Mouse (Mus musculus): Measurements from ENCODE around the gene AW209491. TPM values are rescaled to one million over a fixed set of nuclear protein-coding genes. Genes with fewer than 3 reads are reported as not detected.
A peak's percentile ranks its signal among the peaks of the same experiment; 100 is the strongest.

Gene AW209491
- polyA plus RNA-seq, 1 experiment from 2014 or later = 15.6 TPM

DNA sequence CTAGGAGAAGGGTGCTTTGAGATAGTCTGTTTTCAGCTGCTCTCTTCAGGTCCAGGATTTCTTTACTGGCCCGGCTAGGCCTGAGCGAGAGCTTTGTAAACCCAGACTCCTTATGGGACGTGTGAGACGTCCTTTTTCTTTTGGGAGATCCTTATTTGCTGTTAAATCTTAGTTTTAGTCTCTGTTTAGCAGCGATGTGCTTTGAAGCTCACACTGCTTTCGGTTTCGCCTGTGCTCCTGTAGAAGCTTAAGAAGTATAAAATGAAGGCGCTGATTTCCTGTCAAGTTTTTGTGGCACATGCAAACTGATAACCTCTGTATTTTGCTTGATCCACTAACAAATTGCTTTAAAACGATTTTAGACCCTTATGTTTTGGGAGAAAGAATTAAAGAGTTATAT is 16.4 kb upstream of the AW209491 start:
- Histone ChIP-seq H3K27me3 (replicated peaks; ENCODE audit: insufficient read depth, low read length) (no peaks in the 10 kb centered on the region), H3K27ac (ENCODE audit: low read length) (peak overlapping the region; percentile 80), H3K4me1 (ENCODE audit: insufficient read depth, low read depth, low read length) (no peaks in the 10 kb centered on the region; the same call in 1 of the 2 replicates), H3K36me3 (ENCODE audit: insufficient read depth, low read length) (peaks cover 3% of the 10 kb centered on the region; the same call in 1 of the 2 replicates), H3K4me3 (ENCODE audit: low read depth, low read length) (peak overlapping the region; percentile 76), H3K9ac (replicated peaks; ENCODE audit: low read depth) (peak overlapping the region; percentile 90), H3K4me2 (replicated peaks; ENCODE audit: low read depth, low read length) (peak overlapping the region; percentile 60), H3K9me3 (ENCODE audit: low read length) (no peaks in the 10 kb centered on the region)
- no peak for TF ChIP-seq CTCF (IDR thresholded peaks at IDR 0.05)
- no peak for TF ChIP-seq EP300 (IDR thresholded peaks at IDR 0.05)
- ATAC-seq = no peak
- DNase-seq (ENCODE audit: low spot score) = peak; percentile 26
- under 1% methylated on average over 9 of the region's 9 CpGs for WGBS

DNA sequence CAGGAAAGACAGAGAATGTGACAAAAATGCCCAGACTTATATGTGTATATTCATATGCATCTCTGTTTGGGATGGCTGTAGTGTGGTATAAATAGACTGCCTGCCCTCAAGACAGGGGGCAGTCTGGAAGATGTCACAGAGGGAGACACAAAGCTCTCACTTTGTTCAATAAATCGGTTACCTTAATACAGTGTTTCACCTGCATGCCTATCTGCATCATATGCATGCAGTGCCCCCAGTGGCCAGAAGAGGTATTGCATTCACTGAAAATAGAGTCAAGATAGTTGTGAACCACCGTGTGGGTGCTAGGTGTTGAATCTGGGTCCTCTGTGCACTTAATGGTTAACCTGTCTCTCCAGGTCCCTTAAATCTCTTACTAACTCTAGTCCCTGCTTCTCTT is 11.2 kb upstream of the AW209491 start:
- Histone ChIP-seq H3K4me2 (replicated peaks; ENCODE audit: low read depth, low read length) (no peak overlapping the region), H3K9ac (replicated peaks; ENCODE audit: low read depth) (no peak overlapping the region), H3K9me3 (ENCODE audit: low read length) (no peaks in the 10 kb centered on the region), H3K36me3 (ENCODE audit: insufficient read depth, low read length) (peaks cover 7% of the 10 kb centered on the region; the same call in 1 of the 2 replicates), H3K27me3 (replicated peaks; ENCODE audit: insufficient read depth, low read length) (no peaks in the 10 kb centered on the region), H3K4me1 (ENCODE audit: insufficient read depth, low read depth, low read length) (no peaks in the 10 kb centered on the region), H3K27ac (ENCODE audit: low read length) (no peak overlapping the region), H3K4me3 (ENCODE audit: low read depth, low read length) (no peak overlapping the region)
- ATAC-seq = no peak
- peak; percentile 55 for DNase-seq (ENCODE audit: low spot score)
- TF ChIP-seq CTCF (IDR thresholded peaks at IDR 0.05) = peak; percentile 95
- no peak for TF ChIP-seq EP300 (IDR thresholded peaks at IDR 0.05)
- WGBS = 30% methylated on average over 2 of the region's 2 CpGs

DNA sequence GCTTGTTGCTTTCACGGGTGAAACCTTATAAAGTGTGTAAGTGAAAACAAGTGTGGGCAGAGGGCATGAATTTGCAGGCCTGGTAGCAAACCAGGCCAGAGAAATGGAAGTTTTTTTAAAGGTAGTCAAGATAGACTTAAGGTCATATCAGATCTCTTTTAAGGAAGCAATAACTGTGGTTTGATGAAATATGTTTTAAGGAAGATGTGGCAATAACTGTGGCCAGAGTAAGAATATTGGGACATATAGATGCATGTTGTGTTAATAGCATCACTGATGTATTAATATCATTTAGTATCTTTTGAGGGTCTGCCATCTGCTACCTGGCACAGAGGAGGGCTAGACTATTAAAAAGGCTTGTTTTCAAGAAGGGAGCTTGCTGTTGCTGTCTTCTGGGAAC is 10.0 kb downstream of the AW209491 start:
- Histone ChIP-seq H3K36me3 (ENCODE audit: insufficient read depth, low read length) (0 out of 2 replicates have a peak, but pooled peaks cover 14% of the 10 kb centered on the region), H3K4me3 (ENCODE audit: low read depth, low read length) (no peak overlapping the region), H3K9me3 (ENCODE audit: low read length) (no peaks in the 10 kb centered on the region), H3K27ac (ENCODE audit: low read length) (no peak overlapping the region), H3K27me3 (replicated peaks; ENCODE audit: insufficient read depth, low read length) (no peaks in the 10 kb centered on the region), H3K4me2 (replicated peaks; ENCODE audit: low read depth, low read length) (no peak overlapping the region), H3K4me1 (ENCODE audit: insufficient read depth, low read depth, low read length) (no peaks in the 10 kb centered on the region), H3K9ac (replicated peaks; ENCODE audit: low read depth) (no peak overlapping the region)
- DNase-seq (ENCODE audit: low spot score) (peak; percentile 21), ATAC-seq (no peak)
- TF ChIP-seq EP300 (IDR thresholded peaks at IDR 0.05) (no peak), CTCF (IDR thresholded peaks at IDR 0.05) (no peak)
- 33% methylated on average over 1 of the region's 1 CpGs for WGBS

DNA sequence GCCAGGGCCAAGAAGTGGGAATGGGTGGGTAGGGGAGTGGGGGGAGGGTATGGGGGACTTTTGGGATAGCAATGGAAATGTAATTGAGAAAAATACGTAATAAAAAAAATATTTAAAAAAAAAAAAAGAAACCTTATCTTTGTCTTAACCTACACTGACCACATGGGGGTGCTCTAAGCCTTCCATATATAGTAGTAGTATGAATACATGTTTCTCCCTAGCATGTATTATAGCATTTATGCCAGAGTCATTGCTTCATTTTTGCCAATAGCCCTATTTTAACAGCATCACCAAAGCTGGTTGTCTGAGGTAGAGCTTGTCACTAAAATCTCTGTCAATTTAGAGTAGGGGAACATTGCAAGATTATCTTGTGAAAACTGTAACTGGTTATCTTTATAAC is 19.3 kb downstream of the AW209491 start:
- Histone ChIP-seq H3K9me3 (ENCODE audit: low read length) (no peaks in the 10 kb centered on the region), H3K4me1 (ENCODE audit: insufficient read depth, low read depth, low read length) (no peaks in the 10 kb centered on the region), H3K36me3 (ENCODE audit: insufficient read depth, low read length) (no peaks in the 10 kb centered on the region), H3K9ac (replicated peaks; ENCODE audit: low read depth) (no peak overlapping the region), H3K27me3 (replicated peaks; ENCODE audit: insufficient read depth, low read length) (no peaks in the 10 kb centered on the region), H3K4me3 (ENCODE audit: low read depth, low read length) (no peak overlapping the region), H3K4me2 (replicated peaks; ENCODE audit: low read depth, low read length) (no peak overlapping the region), H3K27ac (ENCODE audit: low read length) (no peak overlapping the region)
- ATAC-seq (no peak; the same call in 1 of the 2 replicates), DNase-seq (ENCODE audit: low spot score) (peak; percentile 68)
- 26% methylated on average over 1 of the region's 1 CpGs for WGBS
- TF ChIP-seq CTCF (IDR thresholded peaks at IDR 0.05) (peak; percentile 62), EP300 (IDR thresholded peaks at IDR 0.05) (no peak)

DNA sequence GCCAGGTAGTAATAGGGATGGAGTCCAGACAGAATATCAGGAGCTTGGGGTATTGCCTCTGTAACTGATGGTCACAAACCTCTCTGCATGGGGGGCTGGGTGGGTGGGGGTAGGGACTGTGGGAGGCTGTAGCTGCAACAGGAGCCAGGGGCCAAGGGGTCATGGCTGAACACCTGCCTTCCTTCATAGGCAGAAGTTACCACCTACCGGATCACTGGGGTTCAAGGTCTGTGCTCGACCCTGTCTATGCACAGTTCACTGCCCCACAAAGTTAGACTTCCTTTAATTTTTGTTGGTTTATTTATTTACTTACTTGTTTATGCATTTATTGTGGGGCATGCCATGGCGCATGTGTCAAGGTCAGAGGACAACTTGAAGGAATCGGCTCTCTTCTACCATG is 37.2 kb downstream of the AW209491 start:
- Histone ChIP-seq H3K36me3 (ENCODE audit: insufficient read depth, low read length) (no peaks in the 10 kb centered on the region), H3K27ac (ENCODE audit: low read length) (no peak overlapping the region), H3K4me2 (replicated peaks; ENCODE audit: low read depth, low read length) (no peak overlapping the region), H3K4me3 (ENCODE audit: low read depth, low read length) (no peak overlapping the region), H3K9me3 (ENCODE audit: low read length) (no peaks in the 10 kb centered on the region), H3K9ac (replicated peaks; ENCODE audit: low read depth) (no peak overlapping the region), H3K4me1 (ENCODE audit: insufficient read depth, low read depth, low read length) (no peaks in the 10 kb centered on the region), H3K27me3 (replicated peaks; ENCODE audit: insufficient read depth, low read length) (no peaks in the 10 kb centered on the region)
- DNase-seq (ENCODE audit: low spot score) (no peak), ATAC-seq (no peak)
- TF ChIP-seq CTCF (IDR thresholded peaks at IDR 0.05) = no peak
- no peak for TF ChIP-seq EP300 (IDR thresholded peaks at IDR 0.05)
- 72% methylated on average over 4 of the region's 4 CpGs for WGBS

DNA sequence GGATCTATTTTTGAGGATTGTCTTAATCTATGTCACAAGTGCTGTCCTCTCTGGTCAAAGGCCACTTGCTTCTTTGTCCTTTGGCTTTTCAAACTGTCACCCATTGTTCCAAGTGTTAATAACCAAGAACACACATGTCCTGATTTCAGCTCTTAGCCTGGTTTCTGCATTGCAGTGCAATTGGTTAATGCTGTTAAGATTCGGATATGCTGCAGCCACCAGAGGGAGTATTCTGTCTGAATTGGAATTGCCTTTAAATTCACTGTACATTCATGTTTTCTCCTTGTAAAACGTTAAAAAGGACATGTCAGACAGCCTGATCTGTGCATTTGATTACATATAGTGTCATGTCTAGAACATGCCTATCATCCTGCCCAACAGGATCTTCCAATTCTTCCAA is 40.4 kb downstream of the AW209491 start:
- 21% methylated on average over 2 of the region's 2 CpGs for WGBS
- DNase-seq (ENCODE audit: low spot score) = peak; percentile 54

More for the DNA sequence above, 40.4 kb downstream of the AW209491 start:
- H3K27me3 ChIP-seq (replicated peaks; ENCODE audit: insufficient read depth, low read length) = no peaks in the 10 kb centered on the region
- no peaks in the 10 kb centered on the region for H3K9me3 ChIP-seq (ENCODE audit: low read length)
- TF ChIP-seq CTCF (IDR thresholded peaks at IDR 0.05) (peak; percentile 72), EP300 (IDR thresholded peaks at IDR 0.05) (no peak)
- H3K27ac ChIP-seq (ENCODE audit: low read length) = no peak overlapping the region
- no peak for ATAC-seq
- H3K4me2 ChIP-seq (replicated peaks; ENCODE audit: low read depth, low read length) = no peak overlapping the region
- no peak overlapping the region for H3K9ac ChIP-seq (replicated peaks; ENCODE audit: low read depth)
- no peak overlapping the region for H3K4me3 ChIP-seq (ENCODE audit: low read depth, low read length)
- H3K36me3 ChIP-seq (ENCODE audit: insufficient read depth, low read length) = no peaks in the 10 kb centered on the region
- H3K4me1 ChIP-seq (ENCODE audit: insufficient read depth, low read depth, low read length) = no peaks in the 10 kb centered on the region

Other genes starting within 250 kb of the AW209491 start
- gene Hecw1, start 106.9 kb upstream of the AW209491 start, polyA plus RNA-seq (2015; fragmentation: Nextera tagmentation; extraction: Ambion mirVana) = 0.10 and 0.15 TPM in 2 replicates
- gene Mrpl32, start 17.0 kb upstream of the AW209491 start, polyA plus RNA-seq (2015; fragmentation: Nextera tagmentation; extraction: Ambion mirVana) = 95.9 and 98.9 TPM in 2 replicates
- 139 and 158 TPM in 2 replicates for gene Psma2, start 16.9 kb upstream of the AW209491 start, polyA plus RNA-seq (2015; fragmentation: Nextera tagmentation; extraction: Ambion mirVana)